Mouse (Mus musculus) c-Kit-negative CD71-positive TER-119-positive erythroid progenitor cells, embryonic 14.5 days (primary cell): ENCODE measurements around the gene Tmem52.

Experiments used
- DNase-seq: peaks from one replicate; pipeline ENCODE4 v3.0.0-alpha.2; 2013; ENCODE audit warnings: low read depth, low spot score

Gene Tmem52

DNA sequence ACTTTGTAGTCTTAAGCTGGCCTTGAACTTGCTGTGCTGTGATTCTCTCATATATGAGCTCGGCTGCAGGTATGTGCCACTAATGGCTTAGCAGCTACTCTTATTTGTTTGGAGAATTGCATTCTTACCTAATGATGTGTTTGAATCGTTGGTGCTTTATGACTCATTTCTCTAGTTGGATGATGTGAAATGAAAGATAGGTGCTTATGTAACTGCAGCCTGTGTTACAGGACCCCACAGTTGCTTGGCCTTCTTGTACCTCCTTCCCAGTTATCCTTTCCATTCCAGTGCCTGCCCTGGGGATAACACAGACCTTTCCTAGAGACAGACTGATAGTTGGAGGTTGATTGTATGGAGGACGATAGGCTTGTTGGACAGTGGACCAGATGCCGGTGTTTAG is 39.7 kb downstream of the Tmem52 start:
- no peak for DNase-seq

- no peak for DNase-seq
Measured at GRCm38 (mm10) chr4:155510981-155511380, 42.1 kb downstream of the Tmem52 start.

- DNase-seq, result no peak
Measured at GRCm38 (mm10) chr4:155514810-155515209, 45.9 kb downstream of the Tmem52 start.

DNA sequence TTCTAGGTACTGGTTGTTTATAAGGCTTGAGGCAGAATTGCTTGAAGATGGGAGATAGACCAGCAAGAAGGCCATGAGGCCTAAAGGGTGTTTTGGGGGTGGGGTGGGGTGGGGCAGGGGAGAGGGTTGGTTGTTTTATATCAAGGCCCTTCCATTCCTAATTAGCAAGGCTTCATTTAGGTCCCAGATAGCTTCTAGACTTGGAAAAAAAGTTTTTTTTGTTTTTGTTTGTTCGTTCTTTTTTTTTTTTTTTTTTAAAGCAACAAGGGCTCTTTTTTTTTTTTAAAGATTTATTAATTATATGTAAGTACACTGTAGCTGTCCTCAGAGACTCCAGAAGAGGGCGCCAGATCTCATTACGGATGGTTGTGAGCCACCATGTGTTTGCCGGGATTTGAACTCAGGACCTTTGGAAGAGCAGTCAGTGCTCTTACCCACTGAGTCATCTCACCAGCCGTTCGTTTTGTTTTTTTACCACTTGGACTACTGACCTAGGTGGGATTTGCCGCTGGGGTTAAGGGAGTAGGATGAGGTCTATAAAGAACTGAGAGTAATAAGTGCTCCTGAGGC is 49.1 kb downstream of the Tmem52 start:
- no peak for DNase-seq
